Mouse (Mus musculus): Measurements from ENCODE around the gene Mcat. TPM values are rescaled to one million over a fixed set of nuclear protein-coding genes. Genes with fewer than 3 reads are reported as not detected.

Gene Mcat
- polyA plus RNA-seq, 1 experiment from 2014 or later, result 44.9 TPM

GRCm38 (mm10) chr15:83530233-83530632 is 33.4 kb downstream of the Mcat start:
- Histone ChIP-seq H3K9me3 (ENCODE audit: control insufficient read depth, low read length) (no peaks in the 10 kb centered on the region), H3K4me3 (ENCODE audit: low read depth, low read length) (no peak overlapping the region), H3K9ac (ENCODE audit: low read length) (no peak overlapping the region), H3K27me3 (ENCODE audit: control insufficient read depth, insufficient read depth, low read length) (peaks cover 30% of the 10 kb centered on the region), H3K4me2 (ENCODE audit: low read depth, severe bottlenecking) (no peak overlapping the region), H3K27ac (replicated peaks; ENCODE audit: low read depth, low read length) (no peak overlapping the region; the same call in 1 of the 2 replicates), H3K36me3 (ENCODE audit: control insufficient read depth, insufficient read depth, low read length) (no peaks in the 10 kb centered on the region), H3K4me1 (ENCODE audit: control insufficient read depth, insufficient read depth, low read length) (peaks cover 3% of the 10 kb centered on the region; the same call in 1 of the 2 replicates)
- no peak for DNase-seq (ENCODE audit: low spot score)
- ATAC-seq (ENCODE audit: insufficient number of reproducible peaks, low FRiP score, low TSS enrichment, low read depth), result no peak
- WGBS, result 79% methylated on average over 9 of the region's 9 CpGs

DNA sequence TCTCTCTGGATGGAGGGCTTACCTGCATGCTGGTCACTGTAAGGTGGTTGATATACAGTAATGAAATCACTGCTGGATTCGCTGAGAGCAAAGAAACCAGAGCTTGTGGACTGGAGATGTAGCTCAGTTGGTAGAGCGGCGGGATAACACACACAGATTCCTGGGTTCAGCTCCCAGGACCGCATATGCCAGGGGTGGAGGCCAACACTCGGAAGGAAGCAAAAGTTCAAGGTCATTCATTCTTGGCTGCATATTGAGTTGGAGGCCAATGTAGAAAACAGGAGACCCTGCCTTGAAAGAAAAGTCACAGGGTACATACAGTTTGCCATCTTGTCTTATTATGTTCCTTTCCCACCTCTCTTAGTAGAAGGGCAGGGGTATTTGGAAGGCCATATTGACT is 33.8 kb downstream of the Mcat start:
- ATAC-seq (ENCODE audit: insufficient number of reproducible peaks, low FRiP score, low TSS enrichment, low read depth) (no peak), DNase-seq (ENCODE audit: low spot score) (no peak)
- Histone ChIP-seq H3K4me1 (ENCODE audit: control insufficient read depth, insufficient read depth, low read length) (peaks cover 3% of the 10 kb centered on the region; the same call in 1 of the 2 replicates), H3K4me3 (ENCODE audit: low read depth, low read length) (no peak overlapping the region), H3K4me2 (ENCODE audit: low read depth, severe bottlenecking) (no peak overlapping the region), H3K9ac (ENCODE audit: low read length) (no peak overlapping the region), H3K36me3 (ENCODE audit: control insufficient read depth, insufficient read depth, low read length) (no peaks in the 10 kb centered on the region), H3K27me3 (ENCODE audit: control insufficient read depth, insufficient read depth, low read length) (peaks cover 31% of the 10 kb centered on the region), H3K27ac (replicated peaks; ENCODE audit: low read depth, low read length) (no peak overlapping the region), H3K9me3 (ENCODE audit: control insufficient read depth, low read length) (no peaks in the 10 kb centered on the region)
- 88% methylated on average over 5 of the region's 5 CpGs for WGBS

GRCm38 (mm10) chr15:83528892-83529291 is 34.7 kb downstream of the Mcat start:
- no peaks in the 10 kb centered on the region for H3K9me3 ChIP-seq (ENCODE audit: control insufficient read depth, low read length)
- no peak overlapping the region for H3K9ac ChIP-seq (ENCODE audit: low read length)
- peaks cover 34% of the 10 kb centered on the region for H3K27me3 ChIP-seq (ENCODE audit: control insufficient read depth, insufficient read depth, low read length)
- peaks cover 3% of the 10 kb centered on the region; the same call in 1 of the 2 replicates for H3K4me1 ChIP-seq (ENCODE audit: control insufficient read depth, insufficient read depth, low read length)
- no peak overlapping the region for H3K4me2 ChIP-seq (ENCODE audit: low read depth, severe bottlenecking)
- no peak overlapping the region for H3K4me3 ChIP-seq (ENCODE audit: low read depth, low read length)
- WGBS, result 63% methylated on average over 4 of the region's 4 CpGs
- no peaks in the 10 kb centered on the region for H3K36me3 ChIP-seq (ENCODE audit: control insufficient read depth, insufficient read depth, low read length)
- ATAC-seq (ENCODE audit: insufficient number of reproducible peaks, low FRiP score, low TSS enrichment, low read depth) (no peak), DNase-seq (ENCODE audit: low spot score) (no peak)
- H3K27ac ChIP-seq (replicated peaks; ENCODE audit: low read depth, low read length), result no peak overlapping the region

DNA sequence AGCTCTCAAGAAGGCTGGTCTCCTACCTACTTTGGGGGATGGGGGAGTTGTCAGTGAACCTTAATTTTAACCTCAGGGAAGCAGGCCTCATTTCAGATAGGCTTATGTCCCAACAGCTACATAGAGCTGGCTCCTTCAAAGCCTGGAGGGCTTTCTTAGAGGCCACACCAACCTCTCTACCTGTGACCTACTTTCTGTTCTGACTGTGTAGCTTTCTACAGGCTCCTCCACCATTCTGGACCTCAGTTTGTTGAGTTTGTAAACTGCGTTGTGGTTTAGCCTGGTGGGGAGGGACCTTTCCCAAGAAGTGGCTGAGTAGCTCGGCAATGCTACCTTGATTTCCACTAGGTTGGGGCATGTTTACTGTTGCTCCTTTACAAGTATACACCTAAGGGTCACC is 35.8 kb downstream of the Mcat start:
- H3K4me1 ChIP-seq (ENCODE audit: control insufficient read depth, insufficient read depth, low read length), result peaks cover 3% of the 10 kb centered on the region; the same call in 1 of the 2 replicates
- H3K27ac ChIP-seq (replicated peaks; ENCODE audit: low read depth, low read length), result no peak overlapping the region
- DNase-seq (ENCODE audit: low spot score) (no peak), ATAC-seq (ENCODE audit: insufficient number of reproducible peaks, low FRiP score, low TSS enrichment, low read depth) (no peak)
- H3K36me3 ChIP-seq (ENCODE audit: control insufficient read depth, insufficient read depth, low read length), result no peaks in the 10 kb centered on the region
- whole genome bisulfite sequencing, result 63% methylated on average over 2 of the region's 2 CpGs
- H3K4me2 ChIP-seq (ENCODE audit: low read depth, severe bottlenecking), result no peak overlapping the region
- peaks cover 34% of the 10 kb centered on the region for H3K27me3 ChIP-seq (ENCODE audit: control insufficient read depth, insufficient read depth, low read length)
- no peaks in the 10 kb centered on the region for H3K9me3 ChIP-seq (ENCODE audit: control insufficient read depth, low read length)
- H3K9ac ChIP-seq (ENCODE audit: low read length), result no peak overlapping the region
- no peak overlapping the region for H3K4me3 ChIP-seq (ENCODE audit: low read depth, low read length)

DNA sequence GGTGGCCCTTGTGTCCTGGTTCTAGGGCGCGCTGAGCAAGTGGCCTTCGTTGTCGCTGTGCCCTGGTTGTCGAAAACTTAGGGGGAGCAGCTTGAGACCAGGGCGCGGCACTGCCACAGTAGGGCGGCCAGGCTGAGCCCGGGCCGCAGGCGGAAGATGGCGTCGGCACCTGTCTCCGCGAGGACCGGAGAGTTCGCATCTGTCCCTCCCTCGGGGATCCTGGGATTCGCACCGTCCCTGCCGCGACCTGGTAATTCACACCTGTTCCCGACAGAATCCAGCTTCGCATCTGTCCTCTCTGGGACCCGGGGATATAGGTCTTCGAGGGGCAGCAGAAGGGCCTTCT is 36.5 kb downstream of the Mcat start:
- Histone ChIP-seq H3K27ac (replicated peaks; ENCODE audit: low read depth, low read length) (no peak overlapping the region), H3K27me3 (ENCODE audit: control insufficient read depth, insufficient read depth, low read length) (peaks cover 34% of the 10 kb centered on the region), H3K9ac (ENCODE audit: low read length) (no peak overlapping the region; the same call in 1 of the 2 replicates), H3K4me3 (ENCODE audit: low read depth, low read length) (peak overlapping the region; percentile 50), H3K36me3 (ENCODE audit: control insufficient read depth, insufficient read depth, low read length) (no peaks in the 10 kb centered on the region), H3K9me3 (ENCODE audit: control insufficient read depth, low read length) (no peaks in the 10 kb centered on the region), H3K4me2 (ENCODE audit: low read depth, severe bottlenecking) (peak overlapping the region; percentile 96), H3K4me1 (ENCODE audit: control insufficient read depth, insufficient read depth, low read length) (peaks cover 3% of the 10 kb centered on the region; the same call in 1 of the 2 replicates)
- ATAC-seq (ENCODE audit: insufficient number of reproducible peaks, low FRiP score, low TSS enrichment, low read depth) (no peak), DNase-seq (ENCODE audit: low spot score) (no peak)
- WGBS, result under 1% methylated on average over 26 of the region's 26 CpGs

- Histone ChIP-seq H3K36me3 (ENCODE audit: control insufficient read depth, insufficient read depth, low read length) (no peaks in the 10 kb centered on the region), H3K27ac (replicated peaks; ENCODE audit: low read depth, low read length) (no peak within 1 kb of the TSS), H3K9ac (ENCODE audit: low read length) (peak within 1 kb of the TSS; percentile 9; the same call in 1 of the 2 replicates), H3K4me1 (ENCODE audit: control insufficient read depth, insufficient read depth, low read length) (peaks cover 3% of the 10 kb centered on the region; the same call in 1 of the 2 replicates), H3K4me3 (ENCODE audit: low read depth, low read length) (peak within 1 kb of the TSS; percentile 50), H3K4me2 (ENCODE audit: low read depth, severe bottlenecking) (peak within 1 kb of the TSS; percentile 96), H3K9me3 (ENCODE audit: control insufficient read depth, low read length) (no peaks in the 10 kb centered on the region), H3K27me3 (ENCODE audit: control insufficient read depth, insufficient read depth, low read length) (peaks cover 34% of the 10 kb centered on the region)
- DNase-seq (ENCODE audit: low spot score), result peak; percentile 74
- WGBS, result under 1% methylated on average over 45 of the region's 45 CpGs
- peak; percentile 56; the same call in 1 of the 2 replicates for ATAC-seq (ENCODE audit: insufficient number of reproducible peaks, low FRiP score, low TSS enrichment, low read depth)
Measured at GRCm38 (mm10) chr15:83526424-83527091, 37.0 kb downstream of the Mcat start, which contains the start of gene Bik. TSS of gene Bik (plus strand) at chr15:83526862.

DNA sequence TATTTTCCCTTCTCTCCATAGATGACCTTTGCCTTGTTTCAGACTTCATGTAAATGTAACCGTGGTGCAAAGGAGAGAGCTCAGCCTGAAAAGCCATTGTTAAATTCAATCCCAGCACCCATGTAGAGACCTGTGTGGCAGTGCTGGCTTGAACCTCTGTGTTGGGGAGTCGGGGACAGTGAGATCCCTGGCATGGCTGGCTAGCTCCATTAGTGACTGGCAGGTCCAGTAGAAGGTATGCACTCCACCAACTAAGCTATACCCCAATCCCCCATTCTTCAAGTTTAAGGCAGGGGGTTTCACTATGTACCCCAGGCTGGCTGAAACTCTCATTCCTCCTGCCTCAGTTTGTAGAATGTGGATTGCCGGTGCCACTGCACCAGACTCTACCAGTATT is 39.3 kb downstream of the Mcat start:
- no peak for DNase-seq (ENCODE audit: low spot score)
- 80% methylated on average over 3 of the region's 3 CpGs for WGBS
- no peak overlapping the region for H3K4me3 ChIP-seq (ENCODE audit: low read depth, low read length)
- H3K4me2 ChIP-seq (ENCODE audit: low read depth, severe bottlenecking), result no peak overlapping the region
- peaks cover 3% of the 10 kb centered on the region; the same call in 1 of the 2 replicates for H3K4me1 ChIP-seq (ENCODE audit: control insufficient read depth, insufficient read depth, low read length)
- no peaks in the 10 kb centered on the region for H3K36me3 ChIP-seq (ENCODE audit: control insufficient read depth, insufficient read depth, low read length)
- no peak overlapping the region for H3K27ac ChIP-seq (replicated peaks; ENCODE audit: low read depth, low read length)
- no peak overlapping the region for H3K9ac ChIP-seq (ENCODE audit: low read length)
- H3K9me3 ChIP-seq (ENCODE audit: control insufficient read depth, low read length), result no peaks in the 10 kb centered on the region
- ATAC-seq (ENCODE audit: insufficient number of reproducible peaks, low FRiP score, low TSS enrichment, low read depth), result no peak
- peaks cover 34% of the 10 kb centered on the region for H3K27me3 ChIP-seq (ENCODE audit: control insufficient read depth, insufficient read depth, low read length)

DNA sequence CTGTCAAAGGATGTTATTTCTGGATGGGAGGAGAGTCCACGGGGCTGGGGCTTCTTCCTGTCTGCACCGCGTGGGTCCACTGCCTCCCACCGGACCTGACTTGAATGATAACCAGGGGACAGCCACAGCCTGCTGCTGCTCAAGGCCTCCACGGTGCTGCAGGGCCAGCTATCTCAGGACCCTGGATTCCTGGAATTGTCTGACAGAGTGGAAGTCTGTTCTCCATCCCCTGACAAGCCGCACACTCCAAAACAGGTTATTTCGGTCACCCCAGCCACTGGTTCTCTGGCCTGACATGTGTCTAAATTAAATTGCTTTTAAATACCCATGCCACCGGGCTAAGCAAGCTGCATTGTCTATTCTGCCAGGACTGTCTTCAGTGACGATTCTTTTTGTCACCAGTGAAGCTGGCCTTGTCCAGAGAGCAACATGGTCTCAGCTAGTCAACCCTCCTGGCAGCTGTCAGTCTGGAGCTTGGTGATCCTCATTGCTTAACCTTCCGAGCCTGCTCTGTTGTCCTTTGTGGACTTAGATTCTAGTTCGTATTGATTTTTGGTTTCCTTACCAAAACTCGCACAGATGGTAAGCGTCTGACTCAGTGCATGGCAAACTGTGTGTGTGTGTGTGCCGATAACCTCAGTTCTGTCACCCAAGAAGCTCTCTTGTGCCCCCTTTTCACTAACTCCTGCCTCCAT is 39.8 kb downstream of the Mcat start:
- Histone ChIP-seq H3K27ac (replicated peaks; ENCODE audit: low read depth, low read length) (no peak overlapping the region), H3K4me2 (ENCODE audit: low read depth, severe bottlenecking) (no peak overlapping the region), H3K4me3 (ENCODE audit: low read depth, low read length) (no peak overlapping the region), H3K9me3 (ENCODE audit: control insufficient read depth, low read length) (no peaks in the 10 kb centered on the region), H3K36me3 (ENCODE audit: control insufficient read depth, insufficient read depth, low read length) (no peaks in the 10 kb centered on the region), H3K27me3 (ENCODE audit: control insufficient read depth, insufficient read depth, low read length) (peaks cover 34% of the 10 kb centered on the region), H3K9ac (ENCODE audit: low read length) (no peak overlapping the region), H3K4me1 (ENCODE audit: control insufficient read depth, insufficient read depth, low read length) (peaks cover 3% of the 10 kb centered on the region; the same call in 1 of the 2 replicates)
- DNase-seq (ENCODE audit: low spot score), result no peak
- ATAC-seq (ENCODE audit: insufficient number of reproducible peaks, low FRiP score, low TSS enrichment, low read depth), result no peak
- 64% methylated on average over 14 of the region's 14 CpGs for WGBS
